Mouse (Mus musculus): ENCODE data around the gene Olfr1502.
"Not testable (repeated sequence)": the region's sequence is repeated elsewhere in the genome, so short reads cannot be mapped to it uniquely, and the experiment has no call there.

The Olfr1502 gene

GRCm38 (mm10) chr19:13861495-13861894, at the start of gene Olfr1502:
Olfr1502 (plus strand) TSS chr19:13861795.
- no peak for DNase-seq (ENCODE audit: low spot score in 2 of 2)

- no peak for DNase-seq (ENCODE audit: low spot score in 2 of 2)
These were observed 48.8 kb upstream of the Olfr1502 start for GRCm38 (mm10) chr19:13812823-13813222.

- DNase-seq (ENCODE audit: low spot score in 2 of 2) = no peak
These were observed 42.8 kb upstream of the Olfr1502 start for GRCm38 (mm10) chr19:13818827-13819226.

DNA sequence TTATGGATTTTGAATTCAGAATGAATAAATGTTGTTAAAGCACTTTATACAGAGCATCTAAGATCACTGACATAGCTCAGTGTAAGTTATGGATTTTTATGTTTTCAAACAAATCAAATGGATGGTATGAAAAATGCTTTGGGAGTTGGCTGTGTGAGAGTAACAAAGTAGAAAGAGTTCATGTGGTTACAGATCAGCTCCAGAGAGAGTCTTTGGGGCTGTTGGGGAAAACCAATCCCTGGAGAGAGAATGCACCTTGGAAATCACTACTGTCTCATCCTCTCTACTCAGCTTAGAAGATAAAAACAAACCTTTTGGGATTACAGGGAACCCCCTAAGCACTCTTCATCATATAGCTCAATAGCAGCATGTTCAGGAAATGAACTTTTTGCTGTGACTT, 42.2 kb upstream of the Olfr1502 start, which contains the start of gene Olfr1499:
Gene Olfr1499, minus strand, starts transcription at position 101 of the 400 bp plus-strand sequence.
- DNase-seq (ENCODE audit: low spot score in 2 of 2) = no peak

- no peak for DNase-seq (ENCODE audit: low spot score in 2 of 2)
These were observed 40.7 kb upstream of the Olfr1502 start for GRCm38 (mm10) chr19:13820847-13821246.

DNA sequence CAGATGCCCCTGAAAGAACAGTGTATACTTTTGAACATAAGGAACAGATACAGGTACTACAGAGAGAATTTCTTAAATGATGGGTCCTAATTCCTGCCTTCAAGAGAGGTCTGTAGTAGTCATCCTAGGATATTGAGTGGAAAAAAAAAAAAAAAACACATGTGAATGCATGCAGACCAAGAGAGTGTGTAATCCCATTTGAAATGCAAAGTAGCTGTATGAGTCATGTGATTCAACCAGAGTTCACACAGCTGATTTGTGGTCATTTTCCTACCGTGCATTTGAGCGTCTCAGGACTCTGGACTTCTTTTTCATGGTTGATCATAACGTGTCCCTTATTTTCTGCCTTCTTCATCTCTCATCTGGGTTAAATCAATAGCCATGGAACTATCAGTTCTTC, 33.1 kb upstream of the Olfr1502 start:
- DNase-seq (ENCODE audit: low spot score in 2 of 2) = no peak

- no peak for DNase-seq (ENCODE audit: low spot score in 2 of 2)
These were observed 31.2 kb upstream of the Olfr1502 start, which contains the start of gene Olfr1500 for GRCm38 (mm10) chr19:13830388-13830787. Olfr1500 (minus strand) TSS chr19:13830488.

DNA sequence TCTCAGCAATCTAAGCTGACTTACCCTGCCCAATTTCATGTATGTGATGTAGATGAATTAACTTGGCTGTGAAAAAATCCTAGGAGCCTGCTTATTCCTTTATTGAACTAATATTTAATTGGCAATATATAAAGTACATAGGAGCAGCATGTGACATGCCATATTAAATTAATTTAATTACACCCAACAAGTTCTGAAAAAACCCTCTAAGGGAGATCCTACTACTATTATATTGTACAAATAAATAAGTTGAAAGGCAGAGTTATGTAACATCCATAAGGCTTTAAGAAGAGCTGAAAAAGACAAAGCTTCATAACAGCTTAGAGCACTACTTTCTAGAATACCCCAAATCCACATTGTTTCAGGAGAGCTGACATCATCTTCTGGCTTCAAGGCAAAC, 11.0 kb upstream of the Olfr1502 start, which contains the start of gene Olfr1501:
Gene Olfr1501, minus strand, starts transcription at position 101 of the 400 bp plus-strand sequence.
- not testable (repeated sequence) for DNase-seq (ENCODE audit: low spot score in 2 of 2)

GRCm38 (mm10) chr19:13897828-13898227, 36.2 kb downstream of the Olfr1502 start, which contains the start of gene Olfr1504:
Olfr1504 (minus strand) TSS chr19:13897928.
- no peak for DNase-seq (ENCODE audit: low spot score in 2 of 2)

Data from urinary bladder, postnatal 4 days (tissue).